Mouse (Mus musculus) erythroid progenitor cell, adult 5-6 weeks (primary cell): ENCODE results near the gene Ctsa. TPM values are rescaled to one million over a fixed set of nuclear protein-coding genes. Genes with fewer than 3 reads are reported as not detected.
"Not testable (repeated sequence)": the region's sequence is repeated elsewhere in the genome, so short reads cannot be mapped to it uniquely, and the experiment has no call there.

Experiments
- ATAC-seq: replicated peaks from 2 replicates; pipeline ENCODE4 v1.8.0; 2016; ENCODE audit warnings: moderate number of reproducible peaks, mild to moderate bottlenecking, moderate TSS enrichment, inconsistent platforms; ENCODE audit not compliant: poor library complexity, low FRiP score, severe bottlenecking
- total RNA-seq, 2 experiments: library from RNA; stranded (forward) in 1 of 2; stranded (reverse) in 1 of 2; fragments of 150-400 nt in 1 of 2; fragments of 186-747, 209-891 nt in 1 of 2; gene quantifications; 2 replicates each; pipeline versions ENCODE4 v1.2.3 to v1.2.4; 2015 to 2017; ENCODE audit warnings: low replicate concordance in 2 of 2

The Ctsa gene
- total RNA-seq, 2 experiments from 2014 or later: 34.0 to 43.0 TPM

DNA sequence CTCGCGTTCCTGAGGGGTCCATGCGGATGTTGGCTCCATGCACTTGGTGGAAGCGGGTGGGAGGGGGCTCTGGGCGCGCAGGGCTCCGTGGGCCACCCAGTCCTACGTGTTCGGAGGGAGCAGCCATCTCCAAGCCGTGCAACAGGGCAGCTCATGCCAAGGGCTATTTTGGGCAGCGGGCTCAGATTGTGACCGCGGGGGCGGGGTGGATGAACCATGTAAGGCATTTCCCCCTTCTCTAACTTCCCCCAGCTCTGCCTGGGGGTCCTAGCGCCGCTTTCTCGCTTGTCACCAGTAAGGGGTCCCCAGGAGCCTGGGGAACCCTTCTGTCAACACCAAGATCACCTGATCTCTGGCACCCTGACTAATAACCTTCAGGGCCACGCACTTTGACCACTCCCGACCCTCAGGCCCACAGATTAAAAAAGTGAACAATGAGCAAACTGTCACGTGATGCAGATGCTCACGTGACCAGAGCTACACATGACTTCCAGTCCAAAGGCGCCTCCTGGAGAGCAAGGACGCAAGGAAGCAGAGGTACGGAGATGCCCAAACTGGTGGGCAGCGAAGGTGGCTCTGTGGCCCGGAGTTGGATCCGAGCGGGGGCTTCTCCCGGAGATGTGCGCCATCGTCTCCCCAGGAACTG, 764 bp downstream of the Ctsa start, which contains the start of gene Neurl2:
TSS of gene Neurl2 (minus strand) at position 143 of the 646 bp plus-strand sequence.
- peak; percentile 73 for ATAC-seq

DNA sequence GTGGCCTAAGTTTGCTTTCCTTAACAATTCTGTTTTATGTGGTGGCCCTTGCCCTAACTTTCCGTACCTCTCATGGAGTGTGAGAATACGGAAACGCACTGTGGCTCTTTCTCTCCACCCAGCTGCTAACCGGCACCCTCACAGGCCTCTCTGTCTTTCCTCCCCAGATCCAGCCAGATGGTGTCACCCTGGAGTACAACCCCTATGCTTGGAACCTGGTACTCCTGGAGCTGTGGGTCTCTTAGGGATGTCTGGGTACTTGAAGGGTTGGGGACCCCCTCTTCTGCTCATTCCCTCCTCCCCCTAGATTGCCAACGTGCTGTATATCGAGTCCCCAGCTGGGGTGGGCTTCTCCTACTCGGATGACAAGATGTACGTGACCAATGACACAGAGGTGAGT, 1.9 kb downstream of the Ctsa start:
- ATAC-seq: no peak

DNA sequence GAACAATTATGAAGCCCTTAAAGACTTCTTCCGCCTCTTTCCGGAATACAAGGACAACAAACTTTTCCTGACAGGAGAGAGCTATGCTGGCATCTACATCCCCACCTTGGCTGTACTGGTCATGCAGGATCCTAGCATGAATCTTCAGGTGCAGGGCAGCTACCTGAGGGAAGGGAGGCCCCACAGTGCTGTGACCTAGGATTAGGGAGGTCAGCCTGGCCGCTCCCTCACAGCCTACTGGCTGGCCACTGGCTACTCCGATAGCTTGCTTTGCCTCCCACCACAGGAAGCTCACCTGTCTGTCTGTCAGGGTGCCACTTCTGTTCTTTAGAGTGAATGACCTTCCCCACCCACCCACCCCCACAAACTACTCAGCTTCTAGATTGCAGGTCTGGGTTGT, 2.5 kb downstream of the Ctsa start:
- ATAC-seq: no peak

DNA sequence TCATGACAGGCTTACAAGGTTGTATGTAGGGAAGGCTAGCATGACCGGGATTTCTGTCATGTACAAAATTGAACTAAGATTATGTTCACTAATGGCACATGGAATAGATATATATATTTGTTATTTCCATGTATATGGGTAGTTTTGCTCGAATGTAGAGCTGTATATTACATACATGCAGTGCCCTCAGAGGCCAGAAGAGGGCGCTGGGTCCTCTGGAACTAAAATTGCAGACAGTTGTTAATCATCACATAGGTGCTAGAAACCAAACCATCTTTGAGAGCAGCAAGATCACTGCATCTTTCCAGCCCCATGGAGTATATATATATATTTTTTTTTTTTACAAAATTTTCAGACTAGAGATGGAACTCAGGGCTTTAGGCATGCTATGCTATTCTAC, 13.1 kb downstream of the Ctsa start:
- no peak for ATAC-seq

DNA sequence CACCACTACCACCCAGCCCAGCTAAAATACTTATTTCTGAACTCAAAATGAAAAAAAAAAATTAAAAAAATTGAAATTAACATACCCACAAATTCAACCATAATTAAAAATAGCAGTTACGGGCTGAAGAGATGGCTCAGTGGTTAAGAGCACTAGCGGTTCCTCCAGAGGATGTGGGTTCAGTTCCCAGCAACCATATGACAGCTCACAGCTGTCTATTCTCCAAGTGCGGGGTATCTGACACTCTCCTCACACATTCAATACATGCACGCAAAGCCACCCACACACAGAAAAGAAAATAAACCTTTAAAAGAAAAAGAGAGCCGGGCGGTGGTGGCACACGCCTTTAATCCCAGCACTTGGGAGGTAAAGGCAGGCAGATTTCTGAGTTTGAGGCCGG, 17.4 kb downstream of the Ctsa start:
- ATAC-seq: no peak

DNA sequence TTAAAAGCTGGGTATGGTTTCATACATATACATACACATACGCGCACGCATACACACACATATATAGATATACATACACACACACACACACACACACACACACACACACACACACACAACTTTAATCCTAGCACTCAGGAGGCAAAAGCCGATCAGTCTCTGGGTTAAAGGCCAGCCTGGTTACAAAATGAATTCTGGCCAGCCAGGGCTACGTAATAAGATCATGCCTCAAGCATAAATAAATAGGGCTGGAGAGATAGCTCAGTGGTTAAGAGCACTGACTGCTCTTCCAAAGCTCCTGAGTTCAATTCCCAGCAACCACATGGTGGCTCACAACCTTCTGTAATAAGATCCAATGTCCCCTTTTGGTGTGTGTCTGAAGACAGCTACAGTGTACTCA, 22.9 kb downstream of the Ctsa start:
- not testable (repeated sequence) for ATAC-seq

DNA sequence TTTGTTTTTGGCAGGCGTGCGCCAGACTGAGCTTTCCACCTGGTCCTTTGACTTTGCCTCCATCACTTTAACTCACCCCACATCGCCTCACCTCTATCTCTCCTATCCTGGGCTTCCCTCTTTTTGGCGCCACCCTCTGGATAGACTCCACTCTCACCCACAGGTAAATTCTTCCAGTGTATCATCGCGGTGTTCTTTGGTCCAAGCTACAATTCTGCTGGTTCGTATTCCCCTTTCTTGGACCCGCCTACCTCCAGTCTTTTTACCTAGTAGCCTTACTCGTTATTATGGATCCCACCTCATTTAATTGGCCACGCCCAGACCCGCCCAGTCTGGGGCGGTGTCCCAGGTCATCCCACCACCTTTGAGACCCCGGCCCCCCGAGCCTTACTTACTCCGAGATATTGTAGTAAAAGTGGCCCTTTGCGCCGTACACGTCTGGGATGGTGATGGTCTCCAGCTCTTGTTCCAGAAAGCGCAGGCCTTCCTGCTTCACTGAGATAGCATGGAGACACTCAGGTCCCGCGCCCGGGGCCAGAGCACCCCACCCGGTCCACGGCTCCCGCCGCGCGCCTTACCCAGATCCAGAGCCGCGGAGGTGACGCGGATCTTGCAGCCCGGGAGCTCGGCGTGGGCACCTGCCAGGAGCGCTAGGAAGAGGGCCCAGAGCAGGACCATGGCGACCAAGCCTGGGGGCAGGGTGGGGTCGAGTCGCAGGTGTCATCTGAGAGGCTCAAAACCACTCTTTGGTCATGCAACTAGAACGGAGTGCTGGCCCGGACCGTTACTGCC, 23.8 kb downstream of the Ctsa start:
- ATAC-seq: no peak

DNA sequence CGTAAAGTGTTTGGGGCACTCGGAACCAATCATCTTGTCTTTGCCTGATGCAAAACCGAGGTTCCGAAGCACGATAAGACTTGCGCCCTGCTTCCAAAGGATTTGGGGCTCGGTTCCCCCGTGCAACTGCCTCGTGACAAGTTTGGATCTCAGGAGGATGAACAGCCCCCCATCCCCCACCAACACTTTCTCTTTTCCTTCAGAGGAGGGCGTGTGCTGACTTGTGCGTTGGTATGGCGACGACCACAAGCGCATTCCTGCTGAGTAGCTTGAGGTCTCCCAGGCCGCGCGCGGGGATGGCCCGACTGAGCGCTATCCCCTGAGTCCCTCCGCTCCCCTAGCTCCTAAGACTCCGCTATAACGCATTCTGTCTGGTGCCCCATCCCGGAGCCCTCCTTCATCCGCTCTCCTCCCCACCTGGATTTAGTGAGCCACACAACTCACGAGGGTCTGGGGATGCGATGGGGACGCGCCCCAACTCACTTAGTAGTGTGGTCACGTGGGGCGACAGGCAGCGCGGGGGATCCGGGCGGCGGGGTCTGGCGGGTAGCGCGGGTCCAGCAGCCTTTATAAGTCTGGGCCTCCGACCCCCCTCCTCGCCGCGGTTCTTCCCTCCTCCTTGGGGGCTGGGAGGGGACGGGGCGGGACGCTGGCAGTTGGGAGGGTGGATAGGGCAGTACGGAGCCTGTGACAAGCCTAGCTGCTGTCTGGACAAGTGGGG, 24.6 kb downstream of the Ctsa start, which contains the start of gene Pltp:
TSS of gene Pltp (minus strand) at position 611 of the 721 bp plus-strand sequence.
- ATAC-seq: 0 out of 2 replicates have a peak, but pooled peaks have one; percentile 15

DNA sequence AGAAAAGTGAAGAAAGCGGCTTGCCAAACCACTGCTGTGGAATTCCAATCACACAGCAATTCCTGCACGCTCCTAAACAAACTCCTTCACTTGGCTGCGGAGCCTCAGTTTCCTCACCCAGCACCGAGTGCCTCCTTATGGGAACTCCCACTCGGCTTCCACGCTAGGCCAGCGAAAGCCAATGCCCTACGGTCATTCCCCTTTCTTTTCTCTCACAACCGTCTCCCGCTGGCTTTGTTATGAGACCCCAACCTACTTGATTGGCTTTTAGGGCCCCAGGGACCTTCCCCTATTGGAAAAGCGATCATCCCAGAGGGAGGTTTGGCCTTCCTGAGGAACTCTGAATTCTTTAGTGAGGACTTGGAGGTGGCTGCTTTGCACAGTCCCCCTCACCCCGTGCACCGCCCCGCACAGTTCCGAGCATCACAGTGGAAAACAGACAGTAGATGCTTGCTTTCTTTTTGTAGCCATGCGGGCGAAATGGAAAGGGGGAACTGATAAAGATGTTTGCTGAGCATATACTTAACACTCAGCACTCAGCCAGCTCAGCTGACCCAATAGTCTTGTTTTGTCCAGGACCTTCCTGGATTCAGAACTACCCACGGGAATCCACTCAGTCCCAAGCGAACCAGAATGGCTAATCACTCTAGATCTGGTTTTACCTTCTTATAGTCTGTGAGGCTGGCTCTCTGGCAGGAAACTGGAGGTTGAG, 25.3 kb downstream of the Ctsa start:
- no peak for ATAC-seq

DNA sequence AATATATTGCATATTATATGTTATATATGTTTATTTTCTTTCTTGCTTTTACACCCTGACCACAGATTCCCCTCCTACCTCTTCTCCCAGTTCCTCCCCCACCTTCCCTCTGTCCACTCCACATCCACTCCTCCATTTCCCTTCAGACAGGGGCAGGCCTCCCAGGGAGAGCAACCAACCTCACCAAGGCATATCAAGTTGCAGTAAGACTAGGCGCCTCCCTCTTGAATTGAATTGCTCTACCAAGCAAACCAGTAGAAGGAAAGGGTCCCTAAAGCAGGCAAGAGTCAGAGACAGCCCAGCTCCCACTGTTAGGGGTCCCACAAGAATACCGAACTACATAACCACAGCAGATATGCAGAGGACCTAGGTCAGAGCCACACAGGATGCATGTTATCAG, 26.5 kb downstream of the Ctsa start:
- no peak for ATAC-seq

DNA sequence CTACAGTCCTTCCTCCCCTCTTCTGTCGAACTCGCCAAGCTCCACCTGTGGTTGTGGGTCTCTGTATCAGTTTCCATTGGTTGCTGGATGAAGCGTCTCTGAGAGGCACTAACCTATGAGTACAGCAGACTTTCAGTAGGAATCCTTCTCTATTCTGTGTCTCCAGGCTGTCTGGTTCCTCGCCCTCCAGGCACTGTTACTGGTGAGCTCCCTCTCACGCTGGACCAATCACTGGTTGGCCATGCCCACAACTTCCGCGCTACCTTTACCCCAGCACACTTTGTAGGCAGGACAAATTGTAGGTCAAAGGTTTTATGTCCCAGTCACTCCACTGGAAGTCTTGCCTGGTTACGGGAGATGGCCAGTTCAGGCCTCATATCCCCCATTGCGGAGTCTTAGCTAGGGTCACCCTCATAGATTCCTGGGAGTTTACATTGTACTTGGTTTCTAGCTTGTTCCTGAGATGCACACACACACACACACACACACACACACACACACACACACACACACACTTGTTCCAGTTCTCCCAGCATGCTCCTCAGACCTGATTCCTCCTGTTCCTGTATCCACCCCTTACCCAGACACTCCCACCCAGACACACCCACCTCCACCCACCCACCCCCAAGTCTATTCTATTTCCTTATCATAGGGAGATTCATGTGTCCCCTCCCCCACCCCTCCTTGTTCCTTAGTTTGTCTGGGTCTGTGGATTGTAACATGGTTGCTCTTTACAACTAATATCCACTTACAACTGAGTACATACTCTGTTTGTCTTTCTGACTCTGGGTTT, 27.2 kb downstream of the Ctsa start:
- ATAC-seq: no peak

DNA sequence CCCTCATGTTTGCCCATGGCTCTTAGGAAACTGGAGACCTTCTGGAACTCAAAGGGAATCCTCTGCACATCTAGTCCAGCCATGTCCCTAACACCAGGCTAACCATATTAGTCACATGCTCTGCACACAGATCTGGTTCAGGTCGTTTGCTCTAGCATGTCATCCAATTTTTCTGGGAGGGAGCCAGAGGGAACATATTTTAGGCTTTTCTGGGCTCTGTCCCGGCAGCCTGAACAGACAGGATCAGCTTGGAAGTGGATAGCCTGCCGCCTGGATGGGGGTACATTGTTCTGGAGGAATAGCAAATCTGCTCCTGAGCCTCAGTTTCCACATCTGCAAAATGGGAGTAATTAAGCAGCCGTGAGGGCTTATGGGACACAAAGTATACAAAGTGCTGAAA, 28.4 kb downstream of the Ctsa start:
- ATAC-seq: no peak

DNA sequence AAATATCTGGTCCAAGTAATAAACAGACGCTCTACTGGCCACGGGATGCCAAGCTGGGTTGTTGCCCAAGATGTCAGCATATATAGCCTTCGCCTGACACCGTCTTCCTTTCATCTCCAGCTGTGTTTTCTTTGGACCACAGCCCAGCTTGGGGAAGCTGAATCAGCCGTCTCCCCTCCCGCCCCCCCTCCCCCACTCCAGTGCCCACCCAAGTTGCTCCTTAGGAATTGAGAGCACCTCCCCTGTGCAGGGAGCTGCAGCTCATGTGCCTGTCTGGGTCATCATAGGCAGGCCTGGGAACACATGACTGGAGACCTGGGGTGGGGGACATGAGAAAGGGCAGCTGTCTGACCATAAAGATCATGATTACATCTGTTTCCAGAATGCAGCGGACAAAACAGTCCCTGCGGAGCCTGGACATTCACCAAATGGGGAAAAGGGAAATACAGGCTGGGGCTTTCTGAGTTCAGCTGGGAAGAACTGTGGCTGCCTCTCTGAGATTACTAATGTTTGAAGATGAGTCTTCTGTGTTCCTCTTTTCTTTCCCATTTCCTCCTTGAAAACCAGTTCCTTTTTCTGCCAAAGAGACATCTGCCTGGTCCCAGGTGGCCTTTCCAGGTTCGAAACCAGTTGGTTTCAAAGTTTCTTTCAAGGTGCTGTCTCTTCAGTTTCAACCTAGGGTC, 29.6 kb downstream of the Ctsa start:
- no peak for ATAC-seq

DNA sequence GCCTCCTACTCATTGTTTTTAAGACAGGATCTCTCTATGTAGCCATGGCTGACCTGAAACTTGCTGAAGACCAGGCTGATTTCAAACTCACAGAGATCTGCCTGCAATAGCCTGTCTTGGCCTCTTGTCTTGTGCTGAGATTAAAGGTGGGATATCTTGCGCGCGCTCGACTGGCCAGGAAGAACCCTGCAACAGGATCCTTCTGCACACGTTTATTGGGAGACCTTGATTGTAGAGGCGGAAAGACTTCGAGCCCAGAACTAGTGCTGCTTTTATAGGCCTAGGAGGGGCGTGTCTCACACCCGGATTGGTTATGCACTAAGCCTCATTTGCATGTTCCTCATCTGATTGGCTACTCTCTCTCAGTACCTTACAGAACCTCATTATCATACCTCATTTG, 30.7 kb downstream of the Ctsa start:
- not testable (repeated sequence) for ATAC-seq

DNA sequence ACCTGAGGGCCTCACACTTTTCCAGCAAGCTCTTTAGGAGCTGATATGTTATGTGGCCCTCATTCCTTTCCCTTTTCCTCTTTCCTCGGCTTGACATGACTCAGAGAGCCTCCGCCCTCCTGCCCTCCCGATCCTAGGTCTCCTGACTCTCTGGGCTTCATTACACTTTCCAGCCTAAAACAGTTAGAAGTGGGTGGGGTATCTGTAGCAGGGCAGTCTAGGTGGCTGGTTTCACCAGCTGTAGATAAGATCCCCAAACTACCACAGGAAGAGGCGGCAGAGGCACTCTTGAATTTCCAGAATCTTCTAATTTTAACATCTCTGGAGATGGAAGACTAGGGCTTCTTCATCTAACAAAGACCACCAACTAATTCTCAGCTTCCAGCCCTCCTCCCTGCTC, 31.9 kb downstream of the Ctsa start:
- no peak for ATAC-seq

DNA sequence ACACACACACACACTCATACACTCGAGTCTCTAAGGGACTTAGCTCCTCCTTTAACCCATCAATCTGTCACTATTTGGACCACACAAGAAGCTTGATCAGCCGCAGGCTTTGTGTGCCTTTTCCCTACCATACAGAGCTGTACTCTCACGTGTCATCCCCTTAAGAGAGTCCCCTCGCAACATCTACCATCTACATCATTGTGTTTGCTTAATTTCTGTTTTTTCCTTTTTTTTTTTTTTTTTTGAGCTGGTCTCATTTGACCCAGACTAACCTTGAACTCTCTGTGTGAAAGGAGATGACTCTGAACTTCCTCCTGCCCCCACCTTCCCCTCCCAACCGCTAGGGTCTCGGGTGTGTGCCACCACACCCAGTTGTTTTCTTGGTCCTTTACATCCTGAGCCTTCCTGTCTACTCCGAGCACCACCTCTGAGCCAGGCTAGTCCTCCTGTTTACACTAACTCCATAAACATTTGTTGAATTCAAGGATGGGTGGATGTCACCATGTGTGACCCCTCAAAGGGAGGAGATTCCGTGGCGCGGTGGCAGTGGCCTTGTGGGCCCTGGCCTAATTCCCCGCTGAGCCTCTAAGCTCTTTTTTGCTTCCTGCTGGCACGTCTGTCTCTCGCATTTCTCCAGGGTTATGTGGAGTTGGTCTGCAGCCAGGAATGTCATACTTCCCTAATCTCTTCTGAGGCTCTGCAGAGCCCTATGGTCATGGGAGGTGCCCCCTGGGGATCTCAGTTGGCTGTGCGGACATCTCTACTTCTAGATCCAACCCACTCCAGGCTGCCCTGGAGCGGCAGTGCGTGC, 34.3 kb downstream of the Ctsa start:
- ATAC-seq: no peak

DNA sequence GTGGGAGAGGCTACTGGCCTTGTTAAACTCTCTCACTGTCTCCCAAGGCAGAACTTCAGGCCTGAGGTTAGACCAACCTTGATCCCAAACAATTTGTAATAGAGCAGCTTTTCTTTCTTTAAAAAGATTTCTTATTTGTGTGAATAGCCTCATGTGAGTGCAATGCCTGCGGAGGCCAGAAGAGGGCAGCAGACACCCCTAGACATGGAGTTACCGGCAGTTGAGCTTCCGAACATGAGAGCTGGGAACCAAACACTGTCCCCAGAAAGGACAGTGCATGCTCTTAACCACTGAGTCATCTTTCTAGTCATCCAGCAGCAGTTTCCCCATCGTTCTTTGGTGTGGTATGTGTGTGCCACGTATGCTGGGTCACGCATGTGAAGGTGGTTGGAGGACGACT, 34.9 kb downstream of the Ctsa start:
- 0 out of 2 replicates have a peak, but pooled peaks have one; percentile 45 for ATAC-seq

DNA sequence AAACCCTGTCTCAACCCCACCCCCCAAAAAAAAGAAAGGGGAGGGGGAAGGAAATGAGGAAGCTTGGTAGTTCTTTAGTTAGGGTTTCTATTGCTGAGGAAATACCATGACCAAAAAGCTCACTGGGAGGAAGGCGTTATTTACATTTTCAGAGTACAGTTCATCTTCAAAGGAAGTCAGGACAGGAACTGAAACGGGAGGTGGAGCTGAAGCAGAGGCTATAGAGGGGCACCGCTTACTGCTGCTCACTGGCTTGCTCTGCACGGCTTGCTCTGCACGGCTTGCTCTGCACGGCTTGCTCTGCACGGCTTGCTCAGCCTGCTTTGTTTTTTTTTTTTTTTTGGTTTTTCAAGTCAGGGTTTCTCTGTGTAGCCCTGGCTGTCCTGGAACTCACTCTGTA, 35.8 kb downstream of the Ctsa start:
- no peak for ATAC-seq
